Mouse (Mus musculus) testis, adult 2 months (tissue): ENCODE data around the gene Nhlrc4.

Experiments used
- CTCF ChIP-seq: fragments of 200-500 bp; IDR thresholded peaks from 2 replicates; pipeline ENCODE4 v1.5.1; 2012; ENCODE audit warnings: low read depth, mild to moderate bottlenecking, inconsistent platforms, low read length, moderate library complexity; ENCODE audit not compliant: control insufficient read depth, insufficient read depth, insufficient replicate concordance
- POLR2A ChIP-seq: fragments of 200-500 bp; IDR thresholded peaks from 2 replicates; pipeline ENCODE4 v1.6.1; 2012; ENCODE audit warnings: low read depth, mild to moderate bottlenecking, inconsistent platforms, low read length, moderate library complexity; ENCODE audit not compliant: control insufficient read depth

DNA sequence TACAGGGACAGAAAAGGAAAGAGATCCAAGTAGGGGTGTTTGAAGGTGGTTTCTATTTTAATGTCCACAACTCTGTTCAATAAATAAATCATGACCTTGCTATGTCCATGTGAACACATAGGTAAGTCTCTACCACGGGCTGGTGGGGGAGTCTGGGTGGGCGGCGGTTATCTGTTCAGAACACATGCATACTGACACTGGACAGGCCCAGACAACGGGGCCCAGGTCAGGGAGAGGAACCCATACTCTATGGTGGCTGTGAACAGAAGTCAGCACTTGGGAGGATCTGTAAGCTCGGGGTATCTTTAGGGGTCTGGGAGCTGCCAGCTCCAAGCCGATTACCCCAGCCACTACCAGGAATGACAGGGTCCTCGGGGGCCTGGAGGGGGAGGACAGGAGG is 1.6 kb upstream of the Nhlrc4 start:
- TF ChIP-seq CTCF (no peak), POLR2A (no peak)
